Mouse (Mus musculus) heart, embryonic 11.5 days (tissue): ENCODE results near the gene Wrb. TPM values are rescaled to one million over a fixed set of nuclear protein-coding genes. Genes with fewer than 3 reads are reported as not detected.
A peak's percentile ranks its signal among the peaks of the same experiment; 100 is the strongest.
"Not testable (repeated sequence)": the region's sequence is repeated elsewhere in the genome, so short reads cannot be mapped to it uniquely, and the experiment has no call there.

Experiments
- ATAC-seq: fragments of 200-750 bp; cut with Nextera tagmentation; replicated peaks from 2 replicates; pipeline ENCODE4 v1.8.0; 2017; ENCODE audit warnings: moderate library complexity; ENCODE audit not compliant: insufficient number of reproducible peaks, low FRiP score, low TSS enrichment
- H3K27ac ChIP-seq: fragments of 300-500 bp; sonication (generic); 2 replicates; pipeline ENCODE4 v1.5.1; 2014; ENCODE audit warnings: mild to moderate bottlenecking, low read depth, low read length
- H3K27me3 ChIP-seq: fragments of 300-500 bp; sonication (generic); 2 replicates; pipeline ENCODE4 v1.6.1; 2014; ENCODE audit warnings: mild to moderate bottlenecking, low read length, mixed read lengths; ENCODE audit not compliant: control insufficient read depth, insufficient read depth
- H3K36me3 ChIP-seq: fragments of 300-500 bp; sonication (generic); 2 replicates; pipeline ENCODE4 v1.6.1; 2014; ENCODE audit warnings: mild to moderate bottlenecking, low read length, moderate library complexity, mixed read lengths; ENCODE audit not compliant: control insufficient read depth, insufficient read depth
- H3K4me1 ChIP-seq: fragments of 300-500 bp; sonication (generic); 2 replicates; pipeline ENCODE4 v1.6.1; 2014; ENCODE audit warnings: low read length; ENCODE audit not compliant: control insufficient read depth, insufficient read depth
- H3K4me2 ChIP-seq: fragments of 300-500 bp; sonication (generic); 2 replicates; pipeline ENCODE4 v1.6.1; 2014; ENCODE audit warnings: mild to moderate bottlenecking, moderate library complexity
- H3K4me3 ChIP-seq: fragments of 300-500 bp; sonication (generic); 2 replicates; pipeline ENCODE4 v1.5.1; 2014; ENCODE audit warnings: low read depth, low read length
- H3K9ac ChIP-seq: fragments of 300-500 bp; sonication (generic); 2 replicates; pipeline ENCODE4 v1.6.1; 2014; ENCODE audit warnings: mild to moderate bottlenecking, low read depth, low read length, moderate library complexity
- H3K9me3 ChIP-seq: fragments of 300-500 bp; sonication (generic); replicated peaks from 2 replicates; pipeline ENCODE4 v1.6.1; 2016; ENCODE audit warnings: low read length; ENCODE audit not compliant: control insufficient read depth
- WGBS: fragments of 180-500 bp; shearing (Covaris S2); extraction: QIAGEN DNeasy Blood & Tissue Kit; methylation state at CpG from one replicate; pipeline ENCODE4 v1.1.7; 2014; ENCODE audit not compliant: insufficient replicate concordance; 5-methylcytosine and 5-hydroxymethylcytosine counted together
- polyA plus RNA-seq: library from polyadenylated mRNA; unstranded; fragments of >200 nt; fragmentation: Nextera tagmentation; extraction: Ambion mirVana; gene quantifications from 2 replicates; pipeline ENCODE4 v1.2.1, GENCODE M21; 2014

The Wrb gene
- polyA plus RNA-seq, 1 experiment from 2014 or later: 84.1 TPM

DNA sequence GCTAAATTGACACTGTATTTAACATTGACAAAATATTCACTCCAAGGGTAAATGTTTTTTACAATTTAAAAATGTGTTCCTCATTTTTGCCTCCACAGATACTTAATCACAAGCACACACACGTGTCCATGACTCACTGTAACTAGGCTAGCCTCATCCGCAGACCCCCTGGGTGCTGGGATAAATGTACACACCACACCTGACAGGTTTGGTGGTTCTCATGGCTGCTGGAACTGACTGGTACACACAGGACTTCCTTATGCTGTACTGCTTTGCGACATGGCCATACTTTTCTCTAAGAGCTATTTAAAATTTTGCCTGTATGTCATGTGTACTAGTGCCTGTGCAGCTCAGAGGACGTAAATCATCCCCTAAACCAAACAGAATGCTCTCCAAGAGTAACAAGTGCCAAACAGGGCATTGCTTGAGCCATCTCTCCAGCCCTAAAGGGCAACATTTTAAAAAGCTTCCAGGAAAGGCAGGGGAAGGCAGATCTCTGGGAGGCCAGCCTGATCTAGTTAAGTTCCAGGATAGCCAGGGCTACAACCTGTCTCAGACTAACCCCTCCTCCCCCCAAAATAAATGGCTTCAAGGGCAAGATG is 25.1 kb upstream of the Wrb start:
- H3K27ac ChIP-seq: no peak overlapping the region
- no peaks in the 10 kb centered on the region for H3K27me3 ChIP-seq

DNA sequence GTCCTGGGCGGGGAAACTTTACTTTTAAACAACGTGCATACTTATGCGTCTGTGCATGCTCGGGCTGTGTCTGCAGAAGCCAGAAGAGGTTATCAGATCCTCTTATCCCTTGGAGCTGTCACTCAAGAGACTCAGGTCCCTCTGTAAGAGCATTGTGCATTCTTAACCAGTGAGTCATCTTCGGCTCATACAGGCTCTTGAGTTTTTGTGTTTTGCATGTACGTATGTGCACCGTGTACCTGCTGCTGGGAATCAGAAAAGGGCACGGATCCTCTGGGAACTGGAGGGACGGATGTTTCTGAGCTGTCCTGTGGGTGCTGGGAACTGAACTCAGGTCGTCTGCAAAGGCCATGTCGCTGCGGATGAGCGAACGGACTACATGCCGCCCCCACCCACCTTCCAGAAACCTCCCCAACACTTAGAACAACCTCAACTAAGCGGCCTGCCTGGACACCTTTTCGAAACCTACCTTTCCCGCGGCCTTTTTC is 18.5 kb upstream of the Wrb start:
- H3K9me3 ChIP-seq: no peaks in the 10 kb centered on the region
- no peak for ATAC-seq
- H3K27me3 ChIP-seq: no peaks in the 10 kb centered on the region
- peaks cover 10% of the 10 kb centered on the region for H3K4me1 ChIP-seq
- H3K36me3 ChIP-seq: peaks cover 25% of the 10 kb centered on the region
- H3K27ac ChIP-seq: peak overlapping the region; percentile 97
- H3K4me2 ChIP-seq: peak overlapping the region; percentile 72
- peak overlapping the region; percentile 99 for H3K4me3 ChIP-seq
- WGBS: 3% methylated on average over 19 of the region's 19 CpGs
- peak overlapping the region; percentile 98 for H3K9ac ChIP-seq

More for the DNA sequence above, 25.1 kb upstream of the Wrb start:
- H3K36me3 ChIP-seq: peaks cover 24% of the 10 kb centered on the region
- no peak overlapping the region for H3K9ac ChIP-seq
- no peaks in the 10 kb centered on the region for H3K4me1 ChIP-seq
- no peak overlapping the region for H3K4me3 ChIP-seq
- no peaks in the 10 kb centered on the region for H3K9me3 ChIP-seq
- 73% methylated on average over 4 of the region's 4 CpGs for WGBS
- ATAC-seq: no peak
- no peak overlapping the region for H3K4me2 ChIP-seq

DNA sequence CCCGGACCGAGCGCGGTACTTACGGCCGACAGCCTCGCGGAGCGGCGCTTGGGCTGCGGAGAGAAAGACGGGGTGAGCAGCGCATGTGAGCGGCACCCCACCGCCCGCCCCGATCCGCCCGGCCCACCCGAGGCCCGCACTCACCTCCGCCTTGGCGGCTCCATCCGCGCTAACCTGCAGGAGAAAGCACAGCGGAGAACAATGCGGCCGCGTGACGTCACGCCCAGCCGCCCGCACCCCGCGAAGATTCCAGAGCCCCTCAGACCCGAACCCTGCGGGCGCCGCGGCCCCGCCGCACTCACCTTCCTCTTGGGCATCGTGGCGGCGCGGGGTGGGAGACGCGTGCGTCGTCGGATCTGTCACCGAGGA is 17.9 kb upstream of the Wrb start:
- under 1% methylated on average over 44 of the region's 52 CpGs for WGBS
- Histone ChIP-seq H3K4me1 (peaks cover 10% of the 10 kb centered on the region), H3K4me2 (peak overlapping the region; percentile 72), H3K27ac (peak overlapping the region; percentile 97), H3K9me3 (no peaks in the 10 kb centered on the region), H3K9ac (peak overlapping the region; percentile 98), H3K4me3 (peak overlapping the region; percentile 99), H3K36me3 (peaks cover 25% of the 10 kb centered on the region), H3K27me3 (no peaks in the 10 kb centered on the region)
- ATAC-seq: peak; percentile 56

DNA sequence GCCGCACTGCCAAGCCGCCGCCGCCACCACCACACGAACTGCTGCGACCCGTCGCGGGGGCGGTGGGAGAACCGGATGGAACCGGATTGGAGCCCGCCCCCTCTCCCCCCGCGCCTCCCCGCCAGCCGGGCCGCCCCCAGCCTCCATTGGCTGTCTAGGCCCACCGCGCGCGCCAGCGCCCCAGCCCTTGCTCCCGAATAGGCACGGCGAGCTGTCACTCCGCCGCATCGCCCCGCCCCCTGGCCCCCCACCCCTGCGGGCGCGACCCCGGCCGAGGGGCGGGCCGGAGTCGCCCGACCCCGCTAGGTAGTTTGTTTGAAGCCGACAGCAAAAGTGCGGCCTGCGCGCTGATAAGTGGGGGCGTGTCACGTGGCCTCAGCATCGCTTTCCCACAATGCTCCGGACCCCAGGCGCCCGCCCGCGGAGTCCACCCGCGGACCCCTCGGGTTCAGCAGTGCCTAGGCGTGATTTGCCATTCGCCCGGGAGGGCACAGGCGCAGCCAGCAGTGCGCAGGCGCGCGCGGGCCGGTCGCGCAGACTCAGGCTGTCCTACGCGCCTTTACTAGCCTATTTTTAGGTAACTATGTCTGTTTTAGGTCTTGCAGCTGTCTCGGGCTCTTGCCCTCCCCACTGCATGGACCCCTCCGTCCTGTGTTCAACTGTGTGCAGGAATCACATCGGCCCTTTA is 17.4 kb upstream of the Wrb start, which contains the start of gene Hmgn1:
Gene Hmgn1, minus strand, starts transcription at position 73 of the 688 bp plus-strand sequence.
- Histone ChIP-seq H3K4me2 (peak within 1 kb of the TSS; percentile 72), H3K4me3 (peak within 1 kb of the TSS; percentile 99), H3K36me3 (peaks cover 20% of the 10 kb centered on the region), H3K27me3 (no peaks in the 10 kb centered on the region), H3K9ac (peak within 1 kb of the TSS; percentile 98), H3K27ac (peak within 1 kb of the TSS; percentile 97), H3K4me1 (peaks cover 10% of the 10 kb centered on the region), H3K9me3 (no peaks in the 10 kb centered on the region)
- ATAC-seq: peak; percentile 95
- WGBS: under 1% methylated on average over 52 of the region's 72 CpGs

DNA sequence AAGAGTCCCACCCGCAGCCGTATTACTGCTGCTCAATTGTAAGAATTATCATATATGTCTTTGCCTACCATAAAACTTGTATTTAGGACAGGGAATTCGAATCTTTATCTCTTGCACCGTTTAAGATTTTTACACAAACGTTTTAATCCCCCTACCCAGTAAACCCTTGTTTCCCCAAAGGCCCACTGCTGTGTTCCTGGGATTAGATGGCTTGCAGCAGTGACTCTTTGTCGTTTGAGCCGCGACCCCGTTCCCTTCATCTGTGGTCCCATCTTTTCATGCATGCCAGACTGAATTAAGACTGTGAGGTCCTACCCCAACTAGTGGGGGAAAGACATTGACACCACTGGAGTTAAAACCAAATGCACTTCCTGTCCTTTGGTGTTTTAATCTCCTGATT is 16.7 kb upstream of the Wrb start:
- peak overlapping the region; percentile 96 for H3K27ac ChIP-seq
- peaks cover 10% of the 10 kb centered on the region for H3K4me1 ChIP-seq
- H3K27me3 ChIP-seq: no peaks in the 10 kb centered on the region
- peak overlapping the region; percentile 98 for H3K9ac ChIP-seq
- WGBS: 3% methylated on average over 9 of the region's 9 CpGs
- peak overlapping the region; percentile 72 for H3K4me2 ChIP-seq
- ATAC-seq: no peak
- no peaks in the 10 kb centered on the region for H3K9me3 ChIP-seq
- peak overlapping the region; percentile 99 for H3K4me3 ChIP-seq
- H3K36me3 ChIP-seq: peaks cover 16% of the 10 kb centered on the region

DNA sequence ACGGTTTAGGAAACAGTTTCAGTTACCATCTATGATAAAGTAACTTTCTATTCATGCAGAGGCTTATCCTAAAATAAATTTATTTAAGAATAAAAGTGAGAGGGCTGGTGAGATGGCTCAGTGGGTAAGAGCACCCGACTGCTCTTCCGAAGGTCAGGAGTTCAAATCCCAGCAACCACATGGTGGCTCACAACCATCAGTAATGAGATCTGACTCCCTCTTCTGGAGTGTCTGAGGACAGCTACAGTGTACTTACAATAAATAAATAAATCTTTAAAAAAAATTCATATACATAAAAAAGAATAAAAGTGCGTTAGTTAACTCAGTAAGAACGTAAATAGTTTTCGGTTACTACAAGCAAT is 478 bp upstream of the Wrb start:
- ATAC-seq: not testable (repeated sequence)
- WGBS: 29% methylated on average over 6 of the region's 6 CpGs

DNA sequence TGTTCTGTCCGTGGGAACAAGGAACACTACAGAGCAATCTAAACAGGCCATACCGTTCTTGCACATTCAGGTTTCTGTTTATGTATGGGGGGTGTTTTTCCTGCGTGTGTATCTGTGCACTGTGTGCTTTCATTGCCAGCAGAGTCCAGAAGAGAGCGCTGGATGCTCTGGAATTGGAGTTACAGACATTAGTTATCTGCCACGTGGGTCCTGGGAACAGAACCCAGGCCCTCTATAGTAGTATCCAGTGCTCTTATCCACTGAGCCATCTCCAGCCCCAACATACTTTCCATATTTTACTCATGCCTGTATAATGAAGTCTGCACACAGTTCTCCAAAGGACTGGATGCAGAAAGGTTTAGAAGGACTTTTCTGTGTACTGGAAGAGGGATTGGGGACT is 607 bp downstream of the Wrb start:
- Histone ChIP-seq H3K36me3 (no peaks in the 10 kb centered on the region), H3K4me1 (peaks cover 26% of the 10 kb centered on the region)
- no peak for ATAC-seq

More for the DNA sequence above, 478 bp upstream of the Wrb start:
- not testable (repeated sequence) for H3K36me3 ChIP-seq, H3K27me3 ChIP-seq, H3K27ac ChIP-seq, H3K9ac ChIP-seq, H3K9me3 ChIP-seq
- Histone ChIP-seq H3K4me1 (peaks cover 17% of the 10 kb centered on the region), H3K4me3 (peak overlapping the region; percentile 85; the same call in 1 of the 2 replicates), H3K4me2 (peak overlapping the region; percentile 31; the same call in 1 of the 2 replicates)

DNA sequence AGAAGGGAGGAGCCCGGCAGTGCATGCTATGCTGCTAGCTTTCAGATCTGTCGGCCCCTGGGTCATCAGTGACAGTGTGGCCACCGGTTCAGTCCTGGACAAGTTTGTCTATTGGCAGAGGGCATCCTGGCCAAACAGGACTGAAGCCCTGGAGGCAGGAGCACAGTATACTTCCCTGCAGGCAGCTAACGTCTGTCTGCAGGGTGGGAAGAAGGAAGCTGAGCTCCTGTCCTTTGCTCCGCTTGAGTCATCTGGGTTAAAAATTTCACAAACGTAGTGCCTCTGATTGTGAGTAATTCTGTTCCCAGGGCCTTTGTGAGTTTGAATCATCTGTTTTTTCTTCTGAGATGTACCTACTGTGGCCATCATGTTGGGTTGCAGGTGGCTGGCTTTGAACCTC is 3.6 kb downstream of the Wrb start:
- no peaks in the 10 kb centered on the region for H3K36me3 ChIP-seq
- no peaks in the 10 kb centered on the region for H3K9me3 ChIP-seq
- no peak for ATAC-seq
- peak overlapping the region; percentile 59 for H3K9ac ChIP-seq
- no peaks in the 10 kb centered on the region for H3K27me3 ChIP-seq
- peaks cover 33% of the 10 kb centered on the region for H3K4me1 ChIP-seq
- peak overlapping the region; percentile 43 for H3K4me2 ChIP-seq
- H3K27ac ChIP-seq: peak overlapping the region; percentile 79
- 42% methylated on average over 6 of the region's 6 CpGs for WGBS
- H3K4me3 ChIP-seq: no peak overlapping the region

More for the DNA sequence above, 607 bp downstream of the Wrb start:
- H3K4me2 ChIP-seq: peak overlapping the region; percentile 85
- H3K9ac ChIP-seq: peak overlapping the region; percentile 85
- peak overlapping the region; percentile 85 for H3K4me3 ChIP-seq
- H3K27ac ChIP-seq: peak overlapping the region; percentile 74
- WGBS: 2% methylated on average over 5 of the region's 5 CpGs
- no peaks in the 10 kb centered on the region; the same call in 1 of the 2 replicates for H3K9me3 ChIP-seq
- no peaks in the 10 kb centered on the region for H3K27me3 ChIP-seq
